Mouse (Mus musculus) testis, adult 2 months (tissue): ENCODE data around the gene Ppp1cc.

Experiments used
- CTCF ChIP-seq: fragments of 200-500 bp; IDR thresholded peaks from 2 replicates; pipeline ENCODE4 v1.5.1; 2012; ENCODE audit warnings: low read depth, mild to moderate bottlenecking, inconsistent platforms, low read length, moderate library complexity; ENCODE audit not compliant: control insufficient read depth, insufficient read depth, insufficient replicate concordance
- POLR2A ChIP-seq: fragments of 200-500 bp; IDR thresholded peaks from 2 replicates; pipeline ENCODE4 v1.6.1; 2012; ENCODE audit warnings: low read depth, mild to moderate bottlenecking, inconsistent platforms, low read length, moderate library complexity; ENCODE audit not compliant: control insufficient read depth

DNA sequence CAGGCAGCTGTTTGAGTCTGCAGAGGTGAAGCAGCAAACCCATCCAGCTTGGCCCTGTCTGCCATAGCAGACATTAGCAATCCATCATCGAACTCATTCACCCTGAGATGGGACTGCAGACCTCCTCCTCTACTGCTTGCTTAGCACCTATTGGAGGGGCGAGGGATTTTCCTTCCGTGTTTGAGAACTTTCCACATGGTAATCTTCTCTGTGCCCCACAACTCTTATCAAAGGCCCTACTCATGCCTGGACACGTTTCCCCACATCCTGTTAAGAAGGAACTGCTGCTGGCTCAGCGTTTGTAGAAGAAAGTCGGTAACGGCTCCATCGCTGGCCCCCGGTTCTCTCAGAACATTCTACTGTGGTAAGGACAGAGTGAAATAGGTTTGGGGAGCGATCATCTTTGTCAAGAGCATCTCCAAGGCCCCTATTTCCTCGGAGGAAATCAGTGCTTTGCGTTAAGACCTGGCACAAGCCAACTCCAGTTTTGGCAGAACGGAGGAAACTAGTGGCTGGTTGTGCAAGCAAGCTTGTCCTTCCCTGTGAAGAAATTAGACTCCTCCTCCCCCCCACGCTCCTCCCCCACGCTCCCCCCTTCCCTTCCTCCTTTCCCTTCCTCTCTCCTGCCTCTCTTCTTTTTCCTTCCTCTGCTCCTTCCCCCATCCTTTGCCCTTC, 12.6 kb upstream of the Ppp1cc start:
- 0 out of 2 replicates have a peak, but pooled peaks have one; percentile 37 for TF ChIP-seq POLR2A
- TF ChIP-seq CTCF = no peak
